Mouse (Mus musculus) ES-Bruce4 (cell line): ENCODE data around the gene Lrig2. TPM values are rescaled to one million over a fixed set of nuclear protein-coding genes. Genes with fewer than 3 reads are reported as not detected.

ENCODE experiments used
- H3K27ac ChIP-seq: 2 replicates; pipeline ENCODE4 v1.5.1; 2012; ENCODE audit warnings: low read length, inconsistent platforms; ENCODE audit not compliant: insufficient read depth
- H3K27me3 ChIP-seq: 2 replicates; pipeline ENCODE4 v1.6.1; 2012; ENCODE audit warnings: mild to moderate bottlenecking, low read length, inconsistent platforms; ENCODE audit not compliant: control insufficient read depth, poor library complexity, insufficient read depth, severe bottlenecking
- H3K36me3 ChIP-seq: 2 replicates; pipeline ENCODE4 v1.6.1; 2012; ENCODE audit warnings: inconsistent platforms, mild to moderate bottlenecking, low read length, moderate library complexity; ENCODE audit not compliant: control insufficient read depth, poor library complexity, insufficient read depth, severe bottlenecking
- H3K4me1 ChIP-seq: one replicate; pipeline ENCODE4 v1.8.1; 2011; ENCODE audit warnings: low read length; ENCODE audit not compliant: control insufficient read depth, insufficient read depth
- H3K4me3 ChIP-seq: 2 replicates; pipeline ENCODE4 v1.5.1; 2011; ENCODE audit warnings: low read depth, mild to moderate bottlenecking, low read length
- H3K9ac ChIP-seq: 2 replicates; pipeline ENCODE4 v1.6.1; 2012; ENCODE audit warnings: low read depth, mild to moderate bottlenecking, inconsistent platforms; ENCODE audit not compliant: poor library complexity, severe bottlenecking
- H3K9me3 ChIP-seq: replicated peaks from 2 replicates; pipeline ENCODE4 v1.6.1; 2012; ENCODE audit warnings: mild to moderate bottlenecking, low read length, inconsistent platforms; ENCODE audit not compliant: control insufficient read depth, poor library complexity, insufficient read depth, severe bottlenecking
- CTCF ChIP-seq: IDR thresholded peaks from one replicate; pipeline ENCODE4 v1.8.1; 2011; ENCODE audit warnings: low read depth, low read length
- EP300 ChIP-seq: IDR thresholded peaks from 2 replicates; pipeline ENCODE4 v1.6.1; 2011; ENCODE audit warnings: low read depth, low read length; ENCODE audit not compliant: insufficient read depth
- POLR2A ChIP-seq: IDR thresholded peaks from one replicate; pipeline ENCODE4 v1.8.1; 2011; ENCODE audit warnings: low read length; ENCODE audit not compliant: insufficient read depth
- polyA plus RNA-seq: library from polyadenylated mRNA; stranded (reverse); fragments of >200 nt; gene quantifications from 2 replicates; pipeline ENCODE4 v1.2.4, GENCODE M21; 2011; ENCODE audit warnings: low read depth; ENCODE audit not compliant: missing spikeins, insufficient read depth, insufficient read length

The Lrig2 gene
- polyA plus RNA-seq, 1 experiment, result 17.4 TPM

- Histone ChIP-seq H3K9ac (no peak overlapping the region), H3K4me1 (no peaks in the 10 kb centered on the region), H3K27ac (no peak overlapping the region), H3K27me3 (no peaks in the 10 kb centered on the region), H3K9me3 (no peaks in the 10 kb centered on the region), H3K36me3 (no peaks in the 10 kb centered on the region), H3K4me3 (no peak overlapping the region)
- no peak for TF ChIP-seq EP300
- TF ChIP-seq CTCF, result peak; percentile 63
Measured at GRCm38 (mm10) chr3:104517161-104517560, 5.4 kb upstream of the Lrig2 start.

- TF ChIP-seq EP300, result no peak
- no peak for TF ChIP-seq CTCF
- TF ChIP-seq POLR2A, result no peak
- no peaks in the 10 kb centered on the region for H3K4me1 ChIP-seq
- H3K27ac ChIP-seq, result no peak overlapping the region
- no peaks in the 10 kb centered on the region for H3K9me3 ChIP-seq
- no peaks in the 10 kb centered on the region for H3K27me3 ChIP-seq
- no peak overlapping the region for H3K9ac ChIP-seq
- no peaks in the 10 kb centered on the region for H3K36me3 ChIP-seq
- H3K4me3 ChIP-seq, result no peak overlapping the region
Measured at GRCm38 (mm10) chr3:104514510-104514909, 2.8 kb upstream of the Lrig2 start.

- H3K36me3 ChIP-seq, result no peaks in the 10 kb centered on the region
- TF ChIP-seq EP300, result no peak
- TF ChIP-seq CTCF, result no peak
- no peak for TF ChIP-seq POLR2A
- H3K9me3 ChIP-seq, result no peaks in the 10 kb centered on the region
- 0 out of 2 replicates have a peak overlapping the region, but pooled peaks have one; percentile 1 for H3K9ac ChIP-seq
- H3K27ac ChIP-seq, result no peak overlapping the region
- no peaks in the 10 kb centered on the region for H3K27me3 ChIP-seq
- H3K4me1 ChIP-seq, result no peaks in the 10 kb centered on the region
- H3K4me3 ChIP-seq, result peak overlapping the region; percentile 66; the same call in 1 of the 2 replicates
Measured at GRCm38 (mm10) chr3:104512424-104512748, 668 bp upstream of the Lrig2 start.

GRCm38 (mm10) chr3:104510771-104511429, 818 bp downstream of the Lrig2 start:
- Histone ChIP-seq H3K9me3 (no peaks in the 10 kb centered on the region), H3K27me3 (no peaks in the 10 kb centered on the region), H3K4me1 (peaks cover 1% of the 10 kb centered on the region), H3K27ac (no peak overlapping the region), H3K36me3 (no peaks in the 10 kb centered on the region), H3K4me3 (peak overlapping the region; percentile 87), H3K9ac (peak overlapping the region; percentile 86)
- TF ChIP-seq POLR2A (no peak), EP300 (no peak), CTCF (no peak)

- Histone ChIP-seq H3K4me3 (no peak overlapping the region), H3K4me1 (peaks cover 4% of the 10 kb centered on the region), H3K36me3 (no peaks in the 10 kb centered on the region), H3K27me3 (no peaks in the 10 kb centered on the region), H3K27ac (no peak overlapping the region), H3K9ac (no peak overlapping the region), H3K9me3 (no peaks in the 10 kb centered on the region)
- TF ChIP-seq CTCF, result no peak
- no peak for TF ChIP-seq POLR2A
- no peak for TF ChIP-seq EP300
Measured at GRCm38 (mm10) chr3:104501648-104502047, 10.1 kb downstream of the Lrig2 start.

GRCm38 (mm10) chr3:104500881-104501280, 10.8 kb downstream of the Lrig2 start:
- H3K27me3 ChIP-seq, result no peaks in the 10 kb centered on the region
- H3K4me3 ChIP-seq, result no peak overlapping the region
- no peak for TF ChIP-seq CTCF
- TF ChIP-seq EP300, result no peak
- no peak for TF ChIP-seq POLR2A
- H3K9ac ChIP-seq, result no peak overlapping the region
- H3K9me3 ChIP-seq, result no peaks in the 10 kb centered on the region
- peaks cover 5% of the 10 kb centered on the region for H3K4me1 ChIP-seq
- H3K27ac ChIP-seq, result no peak overlapping the region
- no peaks in the 10 kb centered on the region for H3K36me3 ChIP-seq
